Mouse (Mus musculus) thymus, postnatal 36 days (tissue): ENCODE data around the gene Cox6a1.

Experiments
- DNase-seq, 2 experiments: peaks; one replicate each; pipeline ENCODE4 v3.0.0; 2022; ENCODE audit warnings: mixed read lengths in 2 of 2

Gene Cox6a1

GRCm38 (mm10) chr5:115300035-115300744 is 48.6 kb downstream of the Cox6a1 start:
- no peak for DNase-seq

- DNase-seq, result no peak
Measured at GRCm38 (mm10) chr5:115296347-115296746, 52.4 kb downstream of the Cox6a1 start.
